In the genomic region with DNA sequence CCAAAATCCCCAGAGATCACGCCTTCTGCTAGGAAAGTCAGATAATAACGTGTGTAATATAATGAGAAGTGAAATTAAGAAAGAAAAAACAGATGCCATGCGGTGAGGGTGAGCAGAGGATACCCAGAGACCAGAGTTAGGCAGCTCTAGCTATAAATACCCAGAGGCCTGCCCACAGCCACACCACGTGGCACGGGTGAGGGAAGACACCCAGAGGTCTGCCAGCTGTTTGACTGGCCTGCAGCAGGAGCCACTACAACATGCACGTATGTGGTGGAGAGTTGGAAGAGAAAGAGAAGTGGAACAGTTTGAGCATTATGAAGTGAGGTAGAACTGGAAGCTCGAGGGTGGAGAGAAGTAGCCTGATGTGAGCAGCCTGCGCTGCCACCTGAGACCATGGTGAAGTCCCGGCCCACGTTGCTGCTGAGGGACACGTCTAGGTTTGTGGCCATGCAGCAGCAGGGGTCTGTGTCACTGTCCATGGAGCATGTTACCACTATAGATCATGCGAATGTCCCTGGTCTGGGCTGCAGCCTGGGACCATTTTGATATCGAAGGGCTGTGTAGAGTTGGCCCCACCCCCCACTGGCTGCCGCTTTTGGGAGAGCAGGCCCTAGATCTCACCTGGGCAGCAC, we compare ENCODE assay signal across 16 mouse cellular contexts.
DNase-seq lines count a peak whose midpoint lies in the region; ATAC-seq and TF ChIP-seq lines count a peak whose summit lies in the region.
"Had no signal": no experiment of that assay in that cellular context is flagged by ENCODE, and none has a peak within 500 bp of the region (broad histone marks: within the 10 kb centered on the region; RNA-seq: fewer than 3 reads in every experiment).

No protein-coding gene starts in this region.

- no peaks in the 10 kb centered on the region for H3K27me3 ChIP-seq in heart, embryonic 12.5 days (replicated peaks)
- no peaks in the 10 kb centered on the region for H3K27me3 ChIP-seq in stomach, embryonic 14.5 days (ENCODE audit: control insufficient read depth, insufficient read depth, low read length)
- no peaks in the 10 kb centered on the region for H3K27me3 ChIP-seq in stomach, postnatal 0 days (ENCODE audit: control insufficient read depth, insufficient read depth, low read length)
- H3K27me3 ChIP-seq in heart, embryonic 16.5 days (ENCODE audit: control insufficient read depth, insufficient read depth, low read length) = no peaks in the 10 kb centered on the region
- H3K27me3 ChIP-seq: hindbrain, embryonic 12.5 days; midbrain, embryonic 15.5 days; Patski had no signal

- H3K4me2 ChIP-seq in heart, embryonic 12.5 days = no peak overlapping the region
- H3K4me2 ChIP-seq in stomach, embryonic 14.5 days (replicated peaks; ENCODE audit: low read depth, low read length) = no peak overlapping the region
- no peak overlapping the region for H3K4me2 ChIP-seq in stomach, postnatal 0 days (replicated peaks; ENCODE audit: low read depth)
- no peak overlapping the region for H3K4me2 ChIP-seq in heart, embryonic 16.5 days (ENCODE audit: low read depth, low read length)
- H3K4me2 ChIP-seq: hindbrain, embryonic 12.5 days; midbrain, embryonic 15.5 days had no signal

- TF ChIP-seq CTCF in stomach, postnatal 0 days (IDR thresholded peaks at IDR 0.05; ENCODE audit: low read depth) = no peak

- TF ChIP-seq EP300 in stomach, postnatal 0 days (optimal IDR thresholded peaks at IDR 0.05) = no peak

- no peak overlapping the region for H3K27ac ChIP-seq in heart, embryonic 12.5 days (ENCODE audit: poor library complexity, severe bottlenecking)
- H3K27ac ChIP-seq in stomach, embryonic 14.5 days (ENCODE audit: low read length) = no peak overlapping the region
- H3K27ac ChIP-seq in stomach, postnatal 0 days (replicated peaks) = no peak overlapping the region
- H3K27ac ChIP-seq in heart, embryonic 16.5 days (ENCODE audit: low read length) = no peak overlapping the region
- H3K27ac ChIP-seq: hindbrain, embryonic 12.5 days; left cerebral cortex, adult 2 months; midbrain, embryonic 15.5 days had no signal

- no peak overlapping the region for H3K9ac ChIP-seq in heart, embryonic 12.5 days
- H3K9ac ChIP-seq in stomach, embryonic 14.5 days (replicated peaks; ENCODE audit: low read depth, low read length) = no peak overlapping the region
- no peak overlapping the region for H3K9ac ChIP-seq in stomach, postnatal 0 days (ENCODE audit: low read length)
- H3K9ac ChIP-seq in heart, embryonic 16.5 days (ENCODE audit: low read length) = no peak overlapping the region
- H3K9ac ChIP-seq: hindbrain, embryonic 12.5 days; midbrain, embryonic 15.5 days had no signal

- WGBS in heart, embryonic 12.5 days = 80% methylated on average over 14 of the region's 14 CpGs
- WGBS in stomach, embryonic 14.5 days = 81% methylated on average over 14 of the region's 14 CpGs
- 79% methylated on average over 14 of the region's 14 CpGs for WGBS in stomach, postnatal 0 days
- 71% methylated on average over 14 of the region's 14 CpGs for WGBS in heart, embryonic 16.5 days

- no peaks in the 10 kb centered on the region for H3K36me3 ChIP-seq in heart, embryonic 12.5 days
- no peaks in the 10 kb centered on the region for H3K36me3 ChIP-seq in stomach, embryonic 14.5 days (ENCODE audit: control insufficient read depth, insufficient read depth, low read length)
- H3K36me3 ChIP-seq in stomach, postnatal 0 days (ENCODE audit: control insufficient read depth, insufficient read depth, low read length) = no peaks in the 10 kb centered on the region
- H3K36me3 ChIP-seq in heart, embryonic 16.5 days (ENCODE audit: control insufficient read depth, insufficient read depth) = no peaks in the 10 kb centered on the region
- H3K36me3 ChIP-seq: hindbrain, embryonic 12.5 days; midbrain, embryonic 15.5 days had no signal

- no peaks in the 10 kb centered on the region for H3K4me1 ChIP-seq in heart, embryonic 12.5 days (replicated peaks)
- H3K4me1 ChIP-seq in stomach, embryonic 14.5 days (ENCODE audit: control insufficient read depth, insufficient read depth, low read length) = no peaks in the 10 kb centered on the region
- H3K4me1 ChIP-seq in stomach, postnatal 0 days (replicated peaks; ENCODE audit: control insufficient read depth, insufficient read depth) = no peaks in the 10 kb centered on the region
- H3K4me1 ChIP-seq in heart, embryonic 16.5 days (ENCODE audit: control insufficient read depth, insufficient read depth, low read length) = no peaks in the 10 kb centered on the region
- H3K4me1 ChIP-seq: hindbrain, embryonic 12.5 days; midbrain, embryonic 15.5 days had no signal

- peak; percentile 24 for DNase-seq in heart, adult 8-10 months (ENCODE audit: low spot score)
- DNase-seq in stomach, postnatal 0 days (ENCODE audit: low spot score) = no peak
- no peak for DNase-seq in cerebellum, postnatal 25 days
- DNase-seq: adrenal gland, adult 8-10 months; cerebellum, adult 11 months; kidney, adult 9 months; right cerebral cortex, postnatal 4 days had no signal

- H3K4me3 ChIP-seq in heart, embryonic 12.5 days = no peak overlapping the region
- no peak overlapping the region for H3K4me3 ChIP-seq in stomach, embryonic 14.5 days (ENCODE audit: low read depth, low read length)
- no peak overlapping the region for H3K4me3 ChIP-seq in stomach, postnatal 0 days (ENCODE audit: low read depth, low read length)
- H3K4me3 ChIP-seq in heart, embryonic 16.5 days (ENCODE audit: low read length) = no peak overlapping the region
- H3K4me3 ChIP-seq: hindbrain, embryonic 12.5 days; left cerebral cortex, adult 2 months; midbrain, embryonic 15.5 days had no signal

- ATAC-seq in heart, embryonic 12.5 days (ENCODE audit: insufficient number of reproducible peaks, low FRiP score) = no peak
- peak; percentile 33; the same call in 1 of the 2 replicates for ATAC-seq in stomach, embryonic 14.5 days (ENCODE audit: insufficient number of reproducible peaks, insufficient read depth, low FRiP score, low read depth)
- ATAC-seq in stomach, postnatal 0 days (ENCODE audit: low FRiP score, low TSS enrichment) = no peak
- ATAC-seq in heart, embryonic 16.5 days (replicated peaks; ENCODE audit: extremely low read depth, insufficient read depth, low FRiP score) = 0 out of 2 replicates have a peak, but pooled peaks have one; percentile 65
- peak; percentile 71 for ATAC-seq in neutrophil, adult 5-6 weeks (ENCODE audit: extremely low read depth, insufficient number of reproducible peaks, low FRiP score, poor library complexity, severe bottlenecking)
- ATAC-seq in inflammation-experienced regulatory T-cells, adult 6 months = no peak
- ATAC-seq: midbrain, embryonic 15.5 days; Patski had no signal

- H3K9me3 ChIP-seq in heart, embryonic 12.5 days (replicated peaks) = 0 out of 2 replicates have a peak, but pooled peaks cover 4% of the 10 kb centered on the region
- H3K9me3 ChIP-seq in stomach, embryonic 14.5 days (ENCODE audit: control insufficient read depth, low read depth, low read length) = no peaks in the 10 kb centered on the region
- H3K9me3 ChIP-seq in stomach, postnatal 0 days (ENCODE audit: control insufficient read depth, low read length) = no peaks in the 10 kb centered on the region
- no peaks in the 10 kb centered on the region for H3K9me3 ChIP-seq in heart, embryonic 16.5 days (replicated peaks; ENCODE audit: control insufficient read depth, low read length)
- H3K9me3 ChIP-seq: hindbrain, embryonic 12.5 days; midbrain, embryonic 15.5 days had no signal

Comparison
In these comparisons a context has a peak if more than half of its experiments do, and no peak if none do; other contexts are left out.
1. ATAC-seq: peak in stomach, embryonic 14.5 days (single experiment), heart, embryonic 16.5 days (single experiment) and neutrophil, adult 5-6 weeks (single experiment); none in heart, embryonic 12.5 days (single experiment), stomach, postnatal 0 days (single experiment) and inflammation-experienced regulatory T-cells, adult 6 months (single experiment).